Mouse (Mus musculus): Measurements from ENCODE around the gene Ntn4. TPM values are rescaled to one million over a fixed set of nuclear protein-coding genes. Genes with fewer than 3 reads are reported as not detected.

Ntn4 gene
- polyA plus RNA-seq, 1 experiment from 2014 or later, result 0.17 TPM

- WGBS (ENCODE audit: insufficient replicate concordance), result 48% methylated on average over 8 of the region's 8 CpGs
- no peak for ATAC-seq
- H3K27me3 ChIP-seq (replicated peaks), result no peaks in the 10 kb centered on the region
These were observed 25.6 kb upstream of the Ntn4 start for GRCm38 (mm10) chr10:93614850-93615249.

GRCm38 (mm10) chr10:93620438-93621179 lies 19.9 kb upstream of the Ntn4 start:
- Histone ChIP-seq H3K4me1 (no peaks in the 10 kb centered on the region), H3K9ac (no peak overlapping the region), H3K9me3 (replicated peaks) (no peaks in the 10 kb centered on the region), H3K27me3 (replicated peaks) (0 out of 2 replicates have a peak, but pooled peaks cover 7% of the 10 kb centered on the region), H3K27ac (no peak overlapping the region), H3K4me3 (no peak overlapping the region), H3K36me3 (no peaks in the 10 kb centered on the region), H3K4me2 (no peak overlapping the region)
- ATAC-seq, result no peak
- WGBS (ENCODE audit: insufficient replicate concordance), result 52% methylated on average over 7 of the region's 7 CpGs

More at GRCm38 (mm10) chr10:93614850-93615249, 25.6 kb upstream of the Ntn4 start:
- H3K36me3 ChIP-seq, result no peaks in the 10 kb centered on the region
- H3K9me3 ChIP-seq (replicated peaks), result 0 out of 2 replicates have a peak, but pooled peaks cover 3% of the 10 kb centered on the region
- no peak overlapping the region for H3K9ac ChIP-seq
- no peak overlapping the region for H3K4me2 ChIP-seq
- H3K4me1 ChIP-seq, result peaks cover 11% of the 10 kb centered on the region
- no peak overlapping the region for H3K27ac ChIP-seq
- no peak overlapping the region for H3K4me3 ChIP-seq

- Histone ChIP-seq H3K27me3 (replicated peaks) (0 out of 2 replicates have a peak, but pooled peaks cover 7% of the 10 kb centered on the region), H3K27ac (no peak overlapping the region), H3K4me2 (no peak overlapping the region), H3K4me1 (no peaks in the 10 kb centered on the region), H3K9ac (no peak overlapping the region), H3K4me3 (no peak overlapping the region), H3K36me3 (no peaks in the 10 kb centered on the region), H3K9me3 (replicated peaks) (no peaks in the 10 kb centered on the region)
- peak; percentile 55 for ATAC-seq
- WGBS (ENCODE audit: insufficient replicate concordance), result 64% methylated on average over 9 of the region's 9 CpGs
These were observed 16.8 kb upstream of the Ntn4 start for GRCm38 (mm10) chr10:93623725-93624124.

GRCm38 (mm10) chr10:93624151-93624550 lies 16.3 kb upstream of the Ntn4 start:
- no peak overlapping the region for H3K27ac ChIP-seq
- H3K4me1 ChIP-seq, result no peaks in the 10 kb centered on the region
- H3K9ac ChIP-seq, result no peak overlapping the region
- H3K36me3 ChIP-seq, result no peaks in the 10 kb centered on the region
- H3K4me3 ChIP-seq, result no peak overlapping the region
- ATAC-seq, result no peak
- WGBS (ENCODE audit: insufficient replicate concordance), result 65% methylated on average over 10 of the region's 10 CpGs
- no peak overlapping the region for H3K4me2 ChIP-seq
- no peaks in the 10 kb centered on the region for H3K9me3 ChIP-seq (replicated peaks)
- H3K27me3 ChIP-seq (replicated peaks), result 0 out of 2 replicates have a peak, but pooled peaks cover 7% of the 10 kb centered on the region

GRCm38 (mm10) chr10:93630310-93630709 lies 10.2 kb upstream of the Ntn4 start:
- Histone ChIP-seq H3K27ac (no peak overlapping the region), H3K27me3 (replicated peaks) (peaks cover 17% of the 10 kb centered on the region), H3K9me3 (replicated peaks) (no peaks in the 10 kb centered on the region), H3K9ac (no peak overlapping the region), H3K4me2 (no peak overlapping the region), H3K4me1 (no peaks in the 10 kb centered on the region), H3K4me3 (no peak overlapping the region), H3K36me3 (no peaks in the 10 kb centered on the region)
- no peak for ATAC-seq
- WGBS (ENCODE audit: insufficient replicate concordance), result 77% methylated on average over 5 of the region's 5 CpGs

GRCm38 (mm10) chr10:93632086-93632485 lies 8.4 kb upstream of the Ntn4 start:
- no peaks in the 10 kb centered on the region for H3K4me1 ChIP-seq
- H3K36me3 ChIP-seq, result no peaks in the 10 kb centered on the region
- 49% methylated on average over 4 of the region's 4 CpGs for WGBS (ENCODE audit: insufficient replicate concordance)
- H3K27me3 ChIP-seq (replicated peaks), result peaks cover 33% of the 10 kb centered on the region
- ATAC-seq, result no peak
- H3K27ac ChIP-seq, result no peak overlapping the region
- no peak overlapping the region for H3K4me3 ChIP-seq
- no peak overlapping the region for H3K4me2 ChIP-seq
- no peaks in the 10 kb centered on the region for H3K9me3 ChIP-seq (replicated peaks)
- H3K9ac ChIP-seq, result no peak overlapping the region

GRCm38 (mm10) chr10:93633563-93633962 lies 6.9 kb upstream of the Ntn4 start:
- H3K27ac ChIP-seq, result no peak overlapping the region
- 61% methylated on average over 5 of the region's 5 CpGs for WGBS (ENCODE audit: insufficient replicate concordance)
- no peak for ATAC-seq

GRCm38 (mm10) chr10:93633971-93634370 lies 6.5 kb upstream of the Ntn4 start:
- Histone ChIP-seq H3K36me3 (no peaks in the 10 kb centered on the region), H3K4me1 (no peaks in the 10 kb centered on the region), H3K9ac (no peak overlapping the region), H3K9me3 (replicated peaks) (no peaks in the 10 kb centered on the region), H3K27ac (no peak overlapping the region), H3K4me2 (no peak overlapping the region), H3K4me3 (no peak overlapping the region), H3K27me3 (replicated peaks) (peaks cover 48% of the 10 kb centered on the region)
- no peak for ATAC-seq
- WGBS (ENCODE audit: insufficient replicate concordance), result 81% methylated on average over 2 of the region's 2 CpGs

More at GRCm38 (mm10) chr10:93633563-93633962, 6.9 kb upstream of the Ntn4 start:
- Histone ChIP-seq H3K36me3 (no peaks in the 10 kb centered on the region), H3K27me3 (replicated peaks) (peaks cover 44% of the 10 kb centered on the region), H3K9me3 (replicated peaks) (no peaks in the 10 kb centered on the region), H3K4me3 (no peak overlapping the region), H3K4me1 (no peaks in the 10 kb centered on the region), H3K9ac (no peak overlapping the region), H3K4me2 (no peak overlapping the region)

- WGBS (ENCODE audit: insufficient replicate concordance), result 42% methylated on average over 9 of the region's 9 CpGs
These were observed 4.5 kb upstream of the Ntn4 start for GRCm38 (mm10) chr10:93635941-93636340.

GRCm38 (mm10) chr10:93640953-93641820 lies 706 bp downstream of the Ntn4 start:
- Histone ChIP-seq H3K27ac (no peak overlapping the region), H3K36me3 (no peaks in the 10 kb centered on the region), H3K4me2 (peak overlapping the region; percentile 99), H3K4me1 (peaks cover 34% of the 10 kb centered on the region), H3K9me3 (replicated peaks) (no peaks in the 10 kb centered on the region), H3K9ac (peak overlapping the region; percentile 73), H3K27me3 (replicated peaks) (peaks cover 77% of the 10 kb centered on the region), H3K4me3 (peak overlapping the region; percentile 69)
- ATAC-seq, result peak; percentile 68
- 1% methylated on average over 72 of the region's 73 CpGs for WGBS (ENCODE audit: insufficient replicate concordance)

More at GRCm38 (mm10) chr10:93635941-93636340, 4.5 kb upstream of the Ntn4 start:
- Histone ChIP-seq H3K27ac (no peak overlapping the region), H3K9ac (no peak overlapping the region), H3K9me3 (replicated peaks) (no peaks in the 10 kb centered on the region), H3K4me1 (peaks cover 8% of the 10 kb centered on the region), H3K4me2 (no peak overlapping the region), H3K4me3 (no peak overlapping the region), H3K36me3 (no peaks in the 10 kb centered on the region), H3K27me3 (replicated peaks) (peaks cover 68% of the 10 kb centered on the region)
- no peak for ATAC-seq

GRCm38 (mm10) chr10:93641821-93642746 lies 1.6 kb downstream of the Ntn4 start:
- peaks cover 69% of the 10 kb centered on the region for H3K27me3 ChIP-seq (replicated peaks)
- no peaks in the 10 kb centered on the region for H3K9me3 ChIP-seq (replicated peaks)
- 9% methylated on average over 32 of the region's 32 CpGs for WGBS (ENCODE audit: insufficient replicate concordance)
- no peaks in the 10 kb centered on the region for H3K36me3 ChIP-seq
- H3K27ac ChIP-seq, result no peak overlapping the region
- H3K9ac ChIP-seq, result peak overlapping the region; percentile 73
- peak overlapping the region; percentile 69 for H3K4me3 ChIP-seq
- ATAC-seq, result peak; percentile 40; the same call in 1 of the 2 replicates
- H3K4me1 ChIP-seq, result peaks cover 37% of the 10 kb centered on the region
- H3K4me2 ChIP-seq, result peak overlapping the region; percentile 99
